Mouse (Mus musculus) kidney, adult 2 months (tissue): ENCODE results near the gene Bptf.

Source experiments
- CTCF ChIP-seq: fragments of 200-500 bp; conservative IDR thresholded peaks from 2 replicates; pipeline ENCODE4 v1.5.1; 2011; ENCODE audit warnings: low read depth, mild to moderate bottlenecking, control low read depth, low read length, moderate library complexity, mixed read lengths; ENCODE audit not compliant: insufficient read depth, insufficient read length
- POLR2A ChIP-seq: fragments of 200-500 bp; IDR thresholded peaks from one replicate; pipeline ENCODE4 v1.6.1; 2011; ENCODE audit warnings: low read depth, low read length, control low read depth

DNA sequence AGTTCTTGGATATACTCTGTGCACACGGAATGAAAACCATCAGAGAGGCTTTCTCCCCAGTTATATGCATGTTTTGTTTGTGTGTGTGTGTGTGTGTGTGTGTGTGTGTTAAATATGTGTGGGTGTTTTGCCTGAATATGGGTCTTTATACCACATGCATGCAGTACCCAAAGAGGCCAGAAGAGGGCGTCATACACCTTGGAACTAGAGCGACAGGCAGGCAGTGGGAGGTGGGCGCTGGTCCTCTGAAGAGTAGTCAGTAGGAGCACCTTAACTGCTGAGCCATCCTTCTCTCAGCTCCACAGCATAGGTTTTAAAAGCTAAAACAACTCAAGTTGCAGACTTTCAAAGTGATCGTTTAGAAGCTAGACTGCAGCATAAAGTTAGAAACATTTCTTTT, 26.7 kb downstream of the Bptf start:
- no peak for TF ChIP-seq POLR2A
- peak; percentile 80 for TF ChIP-seq CTCF
